Mouse (Mus musculus): ENCODE measurements around the gene AI464131. TPM values are rescaled to one million over a fixed set of nuclear protein-coding genes. Genes with fewer than 3 reads are reported as not detected.

Gene AI464131
- polyA plus RNA-seq, 1 experiment from 2014 or later, result 0.98 TPM

DNA sequence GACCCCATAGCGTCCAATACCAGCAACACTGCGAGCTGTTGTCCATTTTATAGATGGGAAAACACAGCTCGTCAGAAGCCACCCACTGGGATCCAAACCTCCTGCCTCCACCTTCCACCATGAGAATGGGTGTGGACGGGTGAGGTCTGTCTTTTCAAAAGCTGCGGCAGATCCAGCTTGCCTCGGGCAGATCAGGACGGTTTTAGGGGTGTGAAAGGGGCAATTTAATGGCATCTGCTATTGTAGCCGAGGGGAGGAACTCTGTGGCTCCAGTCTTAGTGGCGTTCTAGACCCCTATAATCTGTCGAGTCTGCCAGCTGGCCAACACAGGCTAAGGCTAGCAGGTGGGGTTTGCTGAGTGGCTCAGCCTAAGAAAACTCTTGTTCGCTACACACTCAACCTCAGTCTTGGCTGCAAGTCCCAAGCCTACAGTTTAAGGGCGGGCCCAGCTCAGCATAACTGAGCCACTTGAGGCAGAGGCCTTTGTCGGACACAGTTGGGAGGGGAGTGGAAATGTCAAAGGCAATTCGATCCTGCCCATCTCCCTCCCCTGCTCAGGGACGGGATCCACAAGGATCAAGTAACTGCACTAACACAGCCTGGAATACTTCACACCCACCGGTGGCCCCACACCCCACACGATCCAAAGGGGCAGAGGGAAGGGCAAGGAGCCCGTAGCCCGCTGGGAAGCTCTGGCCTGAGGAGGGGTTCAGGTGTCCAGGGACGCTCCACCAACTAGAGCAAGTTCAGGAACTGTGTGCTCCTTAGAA lies 520 bp downstream of the AI464131 start:
- 17% methylated on average over 20 of the region's 20 CpGs for WGBS (ENCODE audit: insufficient replicate concordance)
- Histone ChIP-seq H3K4me2 (peak overlapping the region; percentile 73), H3K9me3 (replicated peaks) (no peaks in the 10 kb centered on the region), H3K36me3 (no peaks in the 10 kb centered on the region), H3K4me3 (peak overlapping the region; percentile 43), H3K9ac (peak overlapping the region; percentile 44), H3K27me3 (replicated peaks) (peaks cover 62% of the 10 kb centered on the region), H3K27ac (no peak overlapping the region), H3K4me1 (peaks cover 44% of the 10 kb centered on the region)
- peak; percentile 16 for ATAC-seq

DNA sequence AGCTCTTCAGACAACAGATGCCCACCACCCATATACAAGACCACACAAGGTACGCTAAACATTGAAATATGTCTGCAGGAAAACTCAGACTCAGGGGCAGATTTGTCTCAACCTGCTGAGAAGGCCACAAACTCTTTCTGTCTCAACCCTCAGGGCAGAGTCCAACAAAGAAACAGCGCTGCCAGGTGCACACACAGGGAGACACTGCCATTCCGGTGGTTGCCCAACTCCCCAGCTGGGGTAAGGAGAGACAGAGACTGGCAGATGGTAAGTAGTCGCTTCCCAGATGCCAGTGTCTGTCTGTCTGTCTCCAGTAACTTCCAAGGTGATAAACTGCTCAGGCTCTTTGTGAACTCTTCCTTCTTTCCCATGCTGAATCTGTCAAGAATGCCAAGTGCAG lies 2.1 kb downstream of the AI464131 start:
- Histone ChIP-seq H3K9me3 (replicated peaks) (no peaks in the 10 kb centered on the region), H3K9ac (no peak overlapping the region), H3K36me3 (no peaks in the 10 kb centered on the region), H3K27ac (no peak overlapping the region), H3K27me3 (replicated peaks) (peaks cover 69% of the 10 kb centered on the region), H3K4me1 (peaks cover 31% of the 10 kb centered on the region), H3K4me2 (no peak overlapping the region), H3K4me3 (no peak overlapping the region)
- WGBS (ENCODE audit: insufficient replicate concordance), result 69% methylated on average over 4 of the region's 4 CpGs
- ATAC-seq, result no peak

DNA sequence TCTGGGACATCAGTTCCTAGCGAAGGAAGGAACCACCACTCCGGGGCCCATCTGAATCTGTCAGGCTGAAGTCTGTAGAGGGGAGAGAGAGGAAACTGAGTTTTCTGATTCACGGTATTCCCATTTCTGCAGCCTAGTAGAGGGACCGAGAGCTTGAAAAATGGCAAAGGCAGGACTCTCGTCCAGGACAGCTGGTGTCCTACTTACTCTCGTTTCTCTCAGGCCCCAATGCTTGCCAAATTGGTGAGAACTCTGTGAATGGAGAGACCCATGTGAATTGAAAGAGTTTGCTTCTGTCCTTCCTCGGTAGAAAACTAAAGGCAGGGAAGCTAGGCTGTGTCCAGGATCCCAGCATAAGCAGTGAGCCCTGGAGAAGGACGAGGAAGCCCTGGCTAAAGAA lies 3.3 kb downstream of the AI464131 start:
- Histone ChIP-seq H3K36me3 (no peaks in the 10 kb centered on the region), H3K4me2 (no peak overlapping the region), H3K9me3 (replicated peaks) (no peaks in the 10 kb centered on the region), H3K4me3 (no peak overlapping the region), H3K27ac (no peak overlapping the region), H3K9ac (no peak overlapping the region), H3K4me1 (peaks cover 30% of the 10 kb centered on the region), H3K27me3 (replicated peaks) (peaks cover 81% of the 10 kb centered on the region)
- 47% methylated on average over 8 of the region's 8 CpGs for WGBS (ENCODE audit: insufficient replicate concordance)
- no peak for ATAC-seq

DNA sequence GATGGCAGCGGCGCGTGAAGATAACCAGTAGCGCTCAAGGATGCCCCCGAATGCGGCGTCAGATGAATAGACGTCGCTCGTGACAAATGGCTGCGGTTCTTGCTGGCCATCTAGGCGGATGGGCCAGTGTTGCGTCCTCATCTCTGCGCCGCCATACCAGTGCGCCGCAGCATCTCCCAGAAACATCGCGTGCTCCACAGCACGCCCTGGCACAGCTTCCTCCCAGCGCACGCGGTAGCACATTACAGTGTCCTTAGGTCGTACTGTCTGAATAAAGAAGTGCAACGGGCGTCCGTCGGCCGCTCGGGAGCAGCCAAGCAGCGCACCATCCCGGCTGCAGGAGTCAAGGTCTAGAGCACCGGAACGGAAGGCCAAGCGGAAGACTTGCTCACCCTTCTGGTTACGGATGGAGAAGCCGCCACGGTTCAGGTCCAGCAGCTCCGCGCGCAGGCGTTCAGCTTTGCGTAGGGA lies 3.9 kb downstream of the AI464131 start:
- Histone ChIP-seq H3K36me3 (no peaks in the 10 kb centered on the region), H3K9me3 (replicated peaks) (no peaks in the 10 kb centered on the region), H3K9ac (no peak overlapping the region), H3K4me3 (peak overlapping the region; percentile 26), H3K4me2 (peak overlapping the region; percentile 53), H3K27me3 (replicated peaks) (peaks cover 86% of the 10 kb centered on the region), H3K27ac (no peak overlapping the region), H3K4me1 (peaks cover 30% of the 10 kb centered on the region)
- no peak for ATAC-seq
- 3% methylated on average over 43 of the region's 43 CpGs for WGBS (ENCODE audit: insufficient replicate concordance)

DNA sequence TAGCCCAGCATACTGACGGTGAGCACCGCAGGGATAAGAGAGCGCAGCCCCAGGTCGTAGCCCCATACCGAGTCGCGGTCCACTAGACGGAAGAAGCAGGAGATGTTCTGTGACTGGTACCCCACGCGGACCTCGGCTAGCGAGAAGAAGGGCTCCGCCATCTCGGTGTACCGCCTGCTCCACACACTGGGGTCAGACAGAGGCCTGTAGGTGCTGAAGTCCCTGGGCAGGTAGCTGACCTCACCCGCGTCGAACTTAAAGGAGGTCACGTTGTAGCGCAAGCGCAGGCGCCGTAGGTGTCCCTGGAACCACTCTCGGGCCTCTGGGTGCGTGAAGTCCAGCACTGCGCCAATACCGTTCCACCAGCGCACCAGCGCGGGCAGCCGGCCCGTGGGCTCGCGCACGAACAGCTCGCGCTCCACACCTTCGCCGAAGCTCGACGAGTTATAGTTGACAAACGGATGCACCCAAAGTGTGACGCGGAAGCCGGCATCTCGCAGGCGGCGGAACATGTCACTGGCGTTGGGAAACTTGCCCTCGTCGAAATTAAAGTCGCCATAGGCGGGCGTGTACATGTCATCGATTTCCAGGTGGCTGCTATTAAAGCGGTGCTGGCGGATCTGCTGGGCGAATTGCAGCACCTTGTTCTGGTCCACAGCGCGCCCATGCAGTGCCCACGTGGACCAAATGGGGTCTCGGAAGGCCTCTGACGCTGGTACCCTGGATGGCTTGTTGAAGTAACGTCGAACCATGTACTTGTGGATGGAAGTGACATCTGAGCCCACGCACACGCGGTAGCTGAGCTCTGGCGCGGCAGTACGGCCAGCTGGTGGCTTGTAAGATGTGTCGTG lies 4.7 kb downstream of the AI464131 start:
- ATAC-seq, result no peak
- Histone ChIP-seq H3K36me3 (no peaks in the 10 kb centered on the region), H3K27ac (no peak overlapping the region), H3K4me3 (peak overlapping the region; percentile 26), H3K9ac (no peak overlapping the region), H3K27me3 (replicated peaks) (peaks cover 89% of the 10 kb centered on the region), H3K9me3 (replicated peaks) (no peaks in the 10 kb centered on the region), H3K4me1 (peaks cover 30% of the 10 kb centered on the region), H3K4me2 (peak overlapping the region; percentile 53)
- WGBS (ENCODE audit: insufficient replicate concordance), result 7% methylated on average over 72 of the region's 72 CpGs

DNA sequence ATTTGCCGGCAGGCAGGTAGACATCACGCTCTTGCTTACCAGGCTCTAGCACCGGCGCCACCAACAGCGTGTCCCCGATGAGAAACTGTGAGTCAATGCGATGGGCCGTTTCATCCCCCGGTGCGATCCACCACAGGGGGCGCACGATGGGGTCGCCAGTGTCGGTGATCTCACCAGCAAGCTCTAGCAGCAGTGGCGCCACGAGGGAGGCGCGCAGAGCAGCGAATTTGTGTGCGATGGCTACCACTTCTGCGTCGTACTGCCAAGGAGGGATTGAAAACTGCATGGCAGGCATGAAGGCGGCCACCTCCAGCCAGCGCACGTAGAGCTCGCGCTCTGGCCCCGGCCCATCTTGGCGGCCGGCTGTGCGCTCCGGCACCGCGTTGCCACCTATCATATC lies 5.3 kb downstream of the AI464131 start:
- Histone ChIP-seq H3K36me3 (no peaks in the 10 kb centered on the region), H3K4me1 (peaks cover 25% of the 10 kb centered on the region), H3K4me3 (peak overlapping the region; percentile 26), H3K9me3 (replicated peaks) (no peaks in the 10 kb centered on the region), H3K27ac (no peak overlapping the region), H3K27me3 (replicated peaks) (peaks cover 90% of the 10 kb centered on the region), H3K4me2 (peak overlapping the region; percentile 53), H3K9ac (no peak overlapping the region)
- no peak for ATAC-seq
- WGBS (ENCODE audit: insufficient replicate concordance), result 2% methylated on average over 34 of the region's 34 CpGs

DNA sequence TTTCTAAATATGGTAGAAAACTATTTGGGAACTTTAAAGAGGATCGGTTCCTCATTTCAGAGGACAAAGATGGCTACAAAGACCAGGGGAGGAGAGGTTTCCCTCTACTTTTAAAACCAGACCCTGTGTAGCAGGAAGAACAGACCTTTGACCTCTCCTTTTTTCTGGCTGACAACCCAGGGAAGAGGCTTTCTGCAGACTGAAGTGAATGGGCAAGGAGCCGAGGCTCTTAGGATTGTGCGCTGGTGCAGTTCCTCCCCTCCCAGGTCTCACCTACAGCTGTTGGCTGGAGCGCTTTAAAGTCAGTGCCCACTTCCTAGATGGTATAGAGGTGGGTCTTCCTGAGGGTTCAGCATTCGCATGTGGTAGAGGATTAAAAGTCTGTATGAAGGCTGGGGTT lies 5.8 kb downstream of the AI464131 start:
- H3K4me3 ChIP-seq, result no peak overlapping the region
- no peaks in the 10 kb centered on the region for H3K36me3 ChIP-seq
- H3K9me3 ChIP-seq (replicated peaks), result no peaks in the 10 kb centered on the region
- H3K4me1 ChIP-seq, result peaks cover 20% of the 10 kb centered on the region
- H3K9ac ChIP-seq, result no peak overlapping the region
- 47% methylated on average over 5 of the region's 5 CpGs for WGBS (ENCODE audit: insufficient replicate concordance)
- H3K4me2 ChIP-seq, result no peak overlapping the region; the same call in 1 of the 2 replicates
- no peak for ATAC-seq
- peaks cover 85% of the 10 kb centered on the region for H3K27me3 ChIP-seq (replicated peaks)
- no peak overlapping the region for H3K27ac ChIP-seq

DNA sequence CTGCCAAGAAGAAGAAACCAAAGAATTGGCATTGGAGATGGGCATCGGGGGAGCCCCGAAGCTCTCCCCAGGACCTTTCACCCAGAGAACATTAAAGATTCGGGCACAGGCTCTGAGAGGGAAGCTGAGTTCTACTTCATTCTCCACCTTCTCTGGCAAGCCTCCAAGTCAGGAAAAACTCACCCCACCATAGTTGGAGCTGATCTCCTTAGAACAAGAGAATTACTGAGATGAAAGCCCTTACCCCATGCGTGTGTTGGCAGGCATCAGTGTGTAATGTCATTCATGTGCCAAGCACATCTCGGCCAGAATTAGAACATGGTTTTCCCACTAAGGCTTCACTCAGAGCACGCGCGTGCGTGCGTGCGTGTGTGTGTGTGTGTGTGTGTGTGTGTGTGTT lies 7.0 kb downstream of the AI464131 start:
- Histone ChIP-seq H3K4me2 (no peak overlapping the region), H3K36me3 (no peaks in the 10 kb centered on the region), H3K4me3 (no peak overlapping the region), H3K27me3 (replicated peaks) (peaks cover 73% of the 10 kb centered on the region), H3K9ac (no peak overlapping the region), H3K4me1 (peaks cover 18% of the 10 kb centered on the region), H3K9me3 (replicated peaks) (no peaks in the 10 kb centered on the region), H3K27ac (no peak overlapping the region)
- no peak for ATAC-seq
- WGBS (ENCODE audit: insufficient replicate concordance), result 78% methylated on average over 11 of the region's 11 CpGs

DNA sequence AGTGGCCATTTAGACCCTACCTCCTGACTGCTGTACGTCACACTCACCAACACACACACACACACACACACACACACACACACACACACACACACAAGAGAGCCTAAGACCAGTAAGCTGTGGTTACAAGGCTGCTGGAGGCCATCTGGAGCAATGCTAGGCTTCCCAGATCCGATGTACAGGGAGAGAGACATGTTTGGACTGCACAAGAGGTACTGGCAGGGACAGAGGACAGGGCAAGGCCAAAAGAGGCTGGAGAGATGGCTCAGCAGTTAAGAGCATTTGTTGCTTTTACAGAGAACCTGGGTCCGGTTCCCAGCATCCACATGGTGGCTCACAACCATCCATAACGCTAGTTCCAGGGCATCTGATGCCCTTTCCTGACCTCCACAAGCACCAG lies 7.8 kb downstream of the AI464131 start:
- Histone ChIP-seq H3K4me1 (peaks cover 18% of the 10 kb centered on the region), H3K4me3 (no peak overlapping the region), H3K9me3 (replicated peaks) (no peaks in the 10 kb centered on the region), H3K9ac (no peak overlapping the region), H3K27me3 (replicated peaks) (peaks cover 65% of the 10 kb centered on the region), H3K27ac (no peak overlapping the region), H3K4me2 (no peak overlapping the region), H3K36me3 (no peaks in the 10 kb centered on the region)
- ATAC-seq, result no peak
- 58% methylated on average over 4 of the region's 4 CpGs for WGBS (ENCODE audit: insufficient replicate concordance)

DNA sequence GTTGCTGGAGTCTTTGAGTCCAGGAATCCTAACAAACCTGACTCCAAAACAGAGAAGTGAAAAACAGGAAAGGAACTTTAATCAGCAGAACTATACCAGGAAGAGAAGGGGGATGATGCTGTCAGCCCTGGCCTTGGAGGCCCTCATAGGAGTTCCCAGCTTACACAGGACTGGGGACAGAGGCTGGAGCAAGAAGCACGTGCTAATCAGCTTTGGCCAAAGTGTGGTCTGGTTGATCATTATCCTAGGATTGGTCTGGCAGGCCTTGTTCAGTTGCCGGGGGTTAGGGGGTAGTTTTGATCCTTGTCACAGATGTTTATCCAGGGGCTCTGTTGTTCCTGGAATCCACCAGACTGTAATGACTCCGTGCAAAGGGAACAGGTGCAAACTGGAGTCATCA lies 8.5 kb downstream of the AI464131 start:
- WGBS (ENCODE audit: insufficient replicate concordance), result 29% methylated on average over 3 of the region's 3 CpGs
- no peak overlapping the region for H3K27ac ChIP-seq
- peaks cover 58% of the 10 kb centered on the region for H3K27me3 ChIP-seq (replicated peaks)
- peaks cover 18% of the 10 kb centered on the region for H3K4me1 ChIP-seq
- no peak overlapping the region for H3K4me3 ChIP-seq
- H3K4me2 ChIP-seq, result no peak overlapping the region
- peak; percentile 56 for ATAC-seq
- H3K36me3 ChIP-seq, result no peaks in the 10 kb centered on the region
- H3K9me3 ChIP-seq (replicated peaks), result no peaks in the 10 kb centered on the region
- no peak overlapping the region for H3K9ac ChIP-seq

DNA sequence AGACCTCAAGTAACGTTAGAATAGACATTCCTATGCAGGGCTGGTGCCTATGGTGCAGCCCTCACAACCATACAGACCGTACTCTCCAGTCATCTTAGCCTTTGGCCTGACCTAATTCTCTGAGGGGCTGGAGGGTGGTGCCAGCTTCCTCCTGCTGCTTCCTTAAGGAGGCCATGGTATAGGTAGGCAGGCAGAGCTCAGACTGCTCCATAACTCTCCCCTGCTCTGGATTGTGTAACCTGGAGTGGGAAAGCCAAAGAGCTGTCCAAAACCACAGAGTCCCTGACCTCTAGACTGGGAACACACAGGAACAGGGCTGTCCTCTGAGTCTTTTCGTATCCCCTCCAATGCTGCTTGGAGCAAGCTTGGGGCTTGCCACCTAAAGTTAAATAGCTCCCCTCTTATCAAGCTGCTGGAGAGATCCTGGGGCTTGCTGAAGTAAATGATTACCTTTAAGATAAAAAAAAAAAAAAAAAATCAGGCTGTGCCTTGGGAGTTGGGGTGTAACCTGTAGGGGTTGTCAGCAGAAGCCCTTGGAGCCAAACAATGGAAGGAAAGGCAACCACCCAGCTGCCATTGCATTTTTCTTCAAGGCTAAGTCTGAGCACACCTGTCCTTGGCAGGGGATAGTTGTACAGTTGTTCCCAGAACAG lies 9.3 kb downstream of the AI464131 start:
- Histone ChIP-seq H3K36me3 (no peaks in the 10 kb centered on the region), H3K9ac (no peak overlapping the region), H3K27me3 (replicated peaks) (peaks cover 50% of the 10 kb centered on the region), H3K4me1 (peaks cover 15% of the 10 kb centered on the region), H3K4me3 (no peak overlapping the region), H3K4me2 (no peak overlapping the region), H3K9me3 (replicated peaks) (no peaks in the 10 kb centered on the region), H3K27ac (no peak overlapping the region)
- 62% methylated on average over 3 of the region's 3 CpGs for WGBS (ENCODE audit: insufficient replicate concordance)
- peak; percentile 25; the same call in 1 of the 2 replicates for ATAC-seq

DNA sequence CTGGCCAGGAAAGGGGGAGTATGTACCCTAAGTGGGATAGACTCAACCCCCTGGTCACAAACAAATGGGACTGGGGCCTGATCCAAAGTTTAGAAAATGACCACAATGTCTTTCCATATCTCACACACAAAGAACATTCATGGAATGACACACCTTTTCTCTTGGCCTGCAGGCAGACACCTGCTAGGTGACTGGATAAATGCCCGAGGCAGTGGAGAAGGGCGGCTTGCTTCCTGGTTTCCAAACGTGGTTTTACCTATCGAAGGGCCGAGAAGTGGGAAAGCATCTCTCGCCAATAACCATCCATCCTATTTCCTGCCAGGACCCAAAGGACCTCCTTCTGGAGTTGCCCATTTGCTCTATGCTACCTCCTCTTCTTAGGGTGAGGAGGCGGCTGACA lies 9.9 kb downstream of the AI464131 start:
- Histone ChIP-seq H3K9ac (no peak overlapping the region), H3K27ac (no peak overlapping the region), H3K4me2 (no peak overlapping the region), H3K4me3 (no peak overlapping the region), H3K4me1 (peaks cover 9% of the 10 kb centered on the region), H3K9me3 (replicated peaks) (no peaks in the 10 kb centered on the region), H3K27me3 (replicated peaks) (peaks cover 44% of the 10 kb centered on the region), H3K36me3 (no peaks in the 10 kb centered on the region)
- 70% methylated on average over 7 of the region's 7 CpGs for WGBS (ENCODE audit: insufficient replicate concordance)
- no peak for ATAC-seq
